Mouse (Mus musculus) gastrocnemius, postnatal 4 days (tissue): ENCODE measurements around the gene Grin3b. TPM values are rescaled to one million over a fixed set of nuclear protein-coding genes. Genes with fewer than 3 reads are reported as not detected.

Source experiments
- DNase-seq, 2 experiments: peaks; one replicate each; pipeline ENCODE4 v3.0.0; 2021 to 2022; ENCODE audit warnings: low spot score in 2 of 2, mixed read lengths in 2 of 2
- total RNA-seq, 2 experiments: library from RNA; stranded (reverse); gene quantifications; 2 replicates each; pipeline ENCODE4 v1.2.3; 2021

Gene Grin3b
- total RNA-seq, 2 experiments from 2014 or later = 0.10 to 0.27 TPM

GRCm38 (mm10) chr10:79986232-79986878 is 15.8 kb downstream of the Grin3b start:
- peak in 1 of 2 experiments; percentile 57 for DNase-seq

GRCm38 (mm10) chr10:79986963-79987362 is 16.4 kb downstream of the Grin3b start:
- DNase-seq = peak; percentile 86 to 90

- no peak for DNase-seq
Observed at GRCm38 (mm10) chr10:79987771-79988505, 17.4 kb downstream of the Grin3b start.

- peak in 1 of 2 experiments; percentile 58 for DNase-seq
Observed at GRCm38 (mm10) chr10:79988506-79989271, 18.2 kb downstream of the Grin3b start, which contains the start of gene Cnn2. Gene Cnn2, plus strand, starts transcription at chr10:79988584.

GRCm38 (mm10) chr10:79989272-79989786 is 18.8 kb downstream of the Grin3b start:
- DNase-seq = no peak

GRCm38 (mm10) chr10:79989870-79990269 is 19.4 kb downstream of the Grin3b start:
- no peak for DNase-seq

GRCm38 (mm10) chr10:79991099-79991498 is 20.6 kb downstream of the Grin3b start:
- no peak for DNase-seq

- DNase-seq = no peak
Observed at GRCm38 (mm10) chr10:79991548-79991947, 21.0 kb downstream of the Grin3b start.

- no peak for DNase-seq
Observed at GRCm38 (mm10) chr10:79994397-79995115, 24.0 kb downstream of the Grin3b start.

GRCm38 (mm10) chr10:79995636-79996035 is 25.1 kb downstream of the Grin3b start:
- no peak for DNase-seq

- peak; percentile 97 to 98 for DNase-seq
Observed at GRCm38 (mm10) chr10:79996272-79997033, 25.9 kb downstream of the Grin3b start, which contains the start of gene Abca7. Gene Abca7, plus strand, starts transcription at chr10:79996494.

- DNase-seq = peak in 1 of 2 experiments; percentile 64
Observed at GRCm38 (mm10) chr10:79997034-79997760, 26.7 kb downstream of the Grin3b start.

- DNase-seq = no peak
Observed at GRCm38 (mm10) chr10:79997819-79998218, 27.3 kb downstream of the Grin3b start.

- DNase-seq = no peak
Observed at GRCm38 (mm10) chr10:80001945-80002344, 31.4 kb downstream of the Grin3b start.

GRCm38 (mm10) chr10:80002829-80003228 is 32.3 kb downstream of the Grin3b start:
- no peak for DNase-seq

GRCm38 (mm10) chr10:80003374-80004232 is 33.1 kb downstream of the Grin3b start:
- no peak for DNase-seq

- DNase-seq = no peak
Observed at GRCm38 (mm10) chr10:80004233-80004705, 33.8 kb downstream of the Grin3b start.

- no peak for DNase-seq
Observed at GRCm38 (mm10) chr10:80011740-80012139, 41.2 kb downstream of the Grin3b start.
